In the genomic region with DNA sequence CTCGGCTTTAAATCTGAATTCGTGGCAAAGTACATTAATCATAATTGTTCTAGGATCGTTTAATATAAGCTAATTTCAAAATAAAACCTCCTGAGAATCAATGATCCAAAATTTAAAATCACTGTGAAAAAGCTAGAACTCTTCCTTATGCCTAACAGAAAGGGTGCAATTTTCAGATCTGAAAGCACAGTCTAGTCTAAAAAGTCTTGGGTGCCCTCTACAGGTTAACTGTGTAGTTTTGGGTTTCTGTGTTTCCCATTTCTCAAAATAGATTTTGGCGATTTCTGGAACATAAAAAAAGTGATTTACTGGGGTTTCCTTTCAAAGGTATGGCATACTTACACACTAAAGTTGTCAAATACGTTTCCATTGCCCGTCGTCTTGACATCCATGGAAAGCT, we compare ENCODE assay signal across 8 mouse cellular contexts.
DNase-seq lines count a peak whose midpoint lies in the region.

No protein-coding gene starts in this region.

- intact Hi-C loops in left cerebral cortex, postnatal 14 days (cut with DNase I), result loop anchor here (5.0 kb wide), 1 partner anchor 592 kb away; no protein-coding TSS in a partner anchor

- peak; percentile 63 for DNase-seq in embryo, embryonic 10.5 days (ENCODE audit: low spot score)
- DNase-seq in embryo, embryonic 10 days (ENCODE audit: low spot score), result no peak
- peak; percentile 58 to 79 for DNase-seq in left cerebral cortex, postnatal 14 days (ENCODE audit: low spot score in 2 of 2)
- DNase-seq in left cerebral cortex, adult 8-10 months (ENCODE audit: low spot score in 2 of 2), result no peak
- peak; percentile 59 for DNase-seq in NIH3T3 (ENCODE audit: low read depth)
- DNase-seq in mesoderm, embryonic 11.5 days (ENCODE audit: low read depth, low spot score), result peak; percentile 8
- DNase-seq in natural killer cell, adult 2 months (ENCODE audit: low spot score in 2 of 2), result no peak
- DNase-seq in adrenal gland, adult 2 months, result no peak

Comparison
In these comparisons a context has a peak if more than half of its experiments do, and no peak if none do; other contexts are left out.
1. DNase-seq: peak in embryo, embryonic 10.5 days (single experiment), left cerebral cortex, postnatal 14 days (2 of 2), NIH3T3 (single experiment) and mesoderm, embryonic 11.5 days (single experiment); none in embryo, embryonic 10 days (single experiment), left cerebral cortex, adult 8-10 months (0 of 2), natural killer cell, adult 2 months (0 of 2) and adrenal gland, adult 2 months (single experiment).